Mouse (Mus musculus) megakaryocyte, embryonic 14.5 days (primary cell): ENCODE results near the gene Gins1. TPM values are rescaled to one million over a fixed set of nuclear protein-coding genes. Genes with fewer than 3 reads are reported as not detected.

Experiments
- H3K27me3 ChIP-seq: replicated peaks from 2 replicates; pipeline ENCODE3; 2012; ENCODE audit warnings: inconsistent platforms
- H3K36me3 ChIP-seq: replicated peaks from 2 replicates; pipeline ENCODE3; 2012; ENCODE audit warnings: low read length, inconsistent platforms, mixed read lengths
- H3K4me1 ChIP-seq: 2 replicates; pipeline ENCODE4 v1.6.1; 2012; ENCODE audit warnings: inconsistent platforms
- H3K4me3 ChIP-seq: replicated peaks from 2 replicates; pipeline ENCODE3; 2012; ENCODE audit warnings: moderate library complexity, mild to moderate bottlenecking, inconsistent platforms
- H3K9me3 ChIP-seq: 2 replicates; pipeline ENCODE4 v1.6.1; 2012; ENCODE audit warnings: inconsistent platforms
- FLI1 ChIP-seq: IDR thresholded peaks from 2 replicates; pipeline ENCODE4 v1.6.1; 2012; ENCODE audit warnings: low read length, inconsistent platforms, mixed read lengths
- GATA1 ChIP-seq: IDR thresholded peaks from 3 replicates; pipeline ENCODE4 v1.6.1; 2012; ENCODE audit warnings: mixed read lengths, low read length, inconsistent platforms, borderline replicate concordance
- polyA plus RNA-seq: library from polyadenylated mRNA; stranded (reverse); fragments of >175 nt; gene quantifications from 2 replicates; pipeline ENCODE4 v1.2.3, GENCODE M21; 2012; ENCODE audit warnings: low replicate concordance; ENCODE audit not compliant: insufficient read depth

Gins1 gene
- polyA plus RNA-seq, 1 experiment: 7.9 TPM

DNA sequence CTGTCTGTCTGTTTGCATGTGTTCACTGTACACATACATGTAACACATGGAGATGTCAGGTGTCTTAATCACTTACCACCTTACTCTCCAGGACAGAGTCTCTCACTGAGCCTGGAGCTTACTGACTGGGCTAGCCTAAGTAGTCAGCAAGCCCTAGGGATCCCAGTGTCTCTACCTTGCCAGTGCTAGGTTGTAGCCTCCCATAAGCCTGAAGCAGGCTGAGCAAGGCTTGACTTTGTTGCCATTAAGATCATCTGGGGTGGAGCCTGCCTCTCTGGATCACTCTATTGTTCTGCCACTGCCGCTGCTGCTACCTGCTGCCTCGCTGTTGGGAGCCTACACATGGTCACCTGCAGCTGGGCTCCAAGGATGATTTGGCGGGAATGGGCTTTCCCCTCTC, 67.5 kb downstream of the Gins1 start:
- Histone ChIP-seq H3K36me3 (peaks cover 87% of the 10 kb centered on the region), H3K4me1 (peaks cover 45% of the 10 kb centered on the region), H3K9me3 (no peaks in the 10 kb centered on the region), H3K4me3 (no peak overlapping the region), H3K27me3 (no peaks in the 10 kb centered on the region)
- no peak for TF ChIP-seq FLI1
- TF ChIP-seq GATA1: no peak

DNA sequence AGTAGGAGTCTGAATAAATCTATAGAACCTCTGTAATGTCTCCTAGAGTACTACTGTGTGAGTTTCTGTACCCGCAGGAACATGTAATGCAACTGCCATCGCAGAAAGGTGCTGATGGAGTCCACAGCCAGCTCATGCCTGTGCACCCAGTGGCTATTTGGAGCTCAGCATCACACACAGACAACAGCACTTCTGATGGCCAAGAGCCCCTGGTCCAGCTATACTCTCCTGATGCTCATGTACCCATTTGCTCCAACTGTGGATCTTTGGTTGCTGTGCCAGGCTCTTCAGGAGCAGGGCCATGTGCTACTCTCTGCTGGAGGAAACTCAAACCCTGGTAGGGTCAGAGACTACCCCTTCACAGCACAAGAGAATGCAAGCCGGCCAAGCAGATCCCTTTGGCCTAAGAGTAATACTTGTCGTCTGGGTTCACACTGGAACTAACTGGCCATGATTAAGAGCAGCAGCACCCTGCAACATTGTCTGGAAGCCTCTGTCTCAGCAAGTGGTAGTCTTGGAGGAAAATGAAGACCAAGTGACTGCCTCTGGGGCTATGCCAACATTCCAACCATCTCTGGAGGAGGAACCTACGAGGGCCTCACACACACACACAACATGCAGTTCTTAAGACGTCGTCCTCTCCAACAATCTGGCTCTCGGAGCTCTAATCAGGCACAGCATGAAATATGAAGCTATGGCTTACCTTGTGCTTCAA, 68.4 kb downstream of the Gins1 start:
- TF ChIP-seq GATA1 (no peak), FLI1 (no peak)
- H3K36me3 ChIP-seq: peaks cover 87% of the 10 kb centered on the region
- no peaks in the 10 kb centered on the region for H3K27me3 ChIP-seq
- H3K4me1 ChIP-seq: peaks cover 53% of the 10 kb centered on the region
- no peak overlapping the region for H3K4me3 ChIP-seq
- H3K9me3 ChIP-seq: no peaks in the 10 kb centered on the region

DNA sequence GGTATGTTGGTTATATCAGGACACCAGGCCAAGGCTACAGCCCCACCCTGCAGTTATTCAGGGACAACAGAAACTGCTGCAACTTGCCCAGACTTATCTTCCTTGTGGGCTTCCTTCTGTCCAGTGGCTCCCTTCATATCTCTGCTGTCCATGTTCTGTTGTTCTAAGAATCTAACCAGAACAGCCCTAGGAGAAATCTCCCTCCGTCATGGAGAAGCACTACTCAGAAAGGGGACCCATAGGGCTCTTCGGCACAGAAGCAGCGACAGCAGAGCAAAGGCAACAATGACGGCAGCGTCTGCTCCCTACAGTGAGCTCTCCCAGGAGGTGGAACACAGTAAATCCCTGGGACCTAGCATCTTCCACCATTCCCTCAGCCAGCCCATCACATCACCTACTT, 71.7 kb downstream of the Gins1 start:
- H3K27me3 ChIP-seq: no peaks in the 10 kb centered on the region
- no peaks in the 10 kb centered on the region for H3K9me3 ChIP-seq
- H3K4me1 ChIP-seq: peaks cover 85% of the 10 kb centered on the region
- TF ChIP-seq GATA1 (peak; percentile 86), FLI1 (no peak)
- peak overlapping the region; percentile 74 for H3K4me3 ChIP-seq
- H3K36me3 ChIP-seq: peaks cover 69% of the 10 kb centered on the region

DNA sequence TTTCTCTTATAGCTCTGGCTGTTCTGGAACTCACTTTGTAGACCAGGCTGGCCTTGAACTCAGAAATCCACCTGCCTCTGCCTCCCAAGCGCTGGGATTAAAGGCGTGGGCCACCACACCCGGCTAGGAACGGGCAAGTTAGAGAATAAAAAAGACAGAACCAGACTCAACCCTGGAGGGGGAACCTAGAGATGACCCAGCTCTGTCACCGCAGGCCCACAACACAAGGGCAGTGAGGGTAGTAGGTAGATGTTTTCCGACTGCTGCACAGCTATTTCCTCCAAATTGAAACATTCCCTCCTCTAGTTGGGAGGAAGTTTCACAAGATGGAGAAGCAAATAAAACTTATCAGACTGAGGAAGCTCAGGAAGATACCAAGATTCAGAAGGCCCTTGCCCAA, 72.5 kb downstream of the Gins1 start:
- TF ChIP-seq FLI1: no peak
- no peak for TF ChIP-seq GATA1
- Histone ChIP-seq H3K9me3 (no peaks in the 10 kb centered on the region), H3K4me3 (no peak overlapping the region), H3K27me3 (no peaks in the 10 kb centered on the region), H3K4me1 (peaks cover 86% of the 10 kb centered on the region), H3K36me3 (peaks cover 61% of the 10 kb centered on the region)

DNA sequence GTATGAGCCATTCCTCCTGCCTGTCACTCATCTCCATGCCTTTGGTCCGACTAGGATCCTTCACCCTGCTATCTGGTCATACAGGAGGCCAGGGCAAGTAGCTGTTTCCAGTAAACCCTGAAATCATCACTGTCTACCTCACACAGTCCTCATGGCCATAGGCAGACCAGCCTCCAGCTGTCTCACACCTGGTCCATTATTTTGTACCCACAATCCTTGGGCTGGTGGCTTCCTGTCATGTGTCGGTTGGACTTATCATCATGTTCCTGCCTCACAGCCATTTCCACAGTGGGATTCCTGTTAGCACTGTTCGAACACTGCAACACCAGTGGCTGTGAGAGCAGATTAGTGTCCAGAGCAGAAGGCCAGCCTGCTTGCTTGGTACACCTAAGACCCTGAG, 73.6 kb downstream of the Gins1 start:
- TF ChIP-seq FLI1 (no peak), GATA1 (no peak)
- peak overlapping the region; percentile 44 for H3K4me3 ChIP-seq
- H3K9me3 ChIP-seq: no peaks in the 10 kb centered on the region
- peaks cover 51% of the 10 kb centered on the region for H3K36me3 ChIP-seq
- peaks cover 89% of the 10 kb centered on the region for H3K4me1 ChIP-seq
- H3K27me3 ChIP-seq: no peaks in the 10 kb centered on the region

DNA sequence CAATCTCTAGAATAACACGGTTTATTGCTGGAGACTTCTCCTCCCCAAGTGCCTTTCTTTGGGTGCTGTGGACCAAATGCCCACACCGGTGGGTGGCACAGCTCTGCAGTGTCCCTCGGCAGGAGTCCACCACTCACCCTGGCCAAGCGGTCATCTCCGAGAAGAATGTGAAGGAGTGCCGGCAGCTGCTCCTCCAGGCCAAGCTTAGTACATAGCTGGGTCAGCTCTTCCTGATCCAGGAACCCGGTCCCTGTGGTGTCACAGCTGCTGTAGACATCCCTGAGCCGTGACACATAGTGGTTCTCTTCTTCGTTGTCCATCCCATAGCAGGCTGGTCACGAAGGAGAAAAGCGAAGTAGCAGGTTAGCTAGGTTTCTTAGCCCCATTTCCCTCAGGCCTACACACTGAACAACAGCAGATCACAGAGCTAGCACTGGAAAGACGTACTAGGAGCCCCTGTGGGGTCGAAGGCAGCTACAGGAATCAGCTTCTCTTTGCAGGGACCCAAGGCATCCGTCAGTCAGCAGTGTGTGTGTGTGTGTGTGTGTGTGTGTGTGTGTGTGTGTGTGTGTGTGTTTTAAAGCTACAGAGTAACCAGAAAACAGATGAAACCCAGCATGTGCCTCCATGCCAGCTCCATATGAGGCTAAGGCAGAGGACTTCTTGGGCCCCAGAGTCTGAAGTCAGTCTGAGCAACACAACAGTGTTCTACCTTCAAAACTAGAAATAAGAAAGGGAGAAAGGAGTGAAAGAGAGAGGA, 74.8 kb downstream of the Gins1 start:
- peaks cover 39% of the 10 kb centered on the region for H3K36me3 ChIP-seq
- no peaks in the 10 kb centered on the region for H3K27me3 ChIP-seq
- no peaks in the 10 kb centered on the region for H3K9me3 ChIP-seq
- no peak for TF ChIP-seq FLI1
- no peak for TF ChIP-seq GATA1
- H3K4me1 ChIP-seq: peaks cover 80% of the 10 kb centered on the region
- H3K4me3 ChIP-seq: no peak overlapping the region

Other genes starting within 250 kb of the Gins1 start
- gene Acss1, start 236.9 kb upstream of the Gins1 start, polyA plus RNA-seq: 2.8 and 13.4 TPM in 2 replicates
- gene Vsx1, start 216.0 kb upstream of the Gins1 start, polyA plus RNA-seq: not detected in 2 replicates
- gene Entpd6, start 156.4 kb upstream of the Gins1 start, polyA plus RNA-seq: 5.0 and 11.9 TPM in 2 replicates
- gene Pygb, start 118.7 kb upstream of the Gins1 start, polyA plus RNA-seq: 7.5 and 43.3 TPM in 2 replicates
- 41.0 and 139 TPM in 2 replicates for gene Abhd12, start 659 bp upstream of the Gins1 start, polyA plus RNA-seq
- 4.3 and 9.3 TPM in 2 replicates for gene Ninl, start 134.0 kb downstream of the Gins1 start, polyA plus RNA-seq
- 2.9 and 7.9 TPM in 2 replicates for gene Nanp, start 134.0 kb downstream of the Gins1 start, polyA plus RNA-seq
- not detected in 2 replicates for gene Gm14151, start 186.9 kb downstream of the Gins1 start, polyA plus RNA-seq
- gene Gm14147, start 192.8 kb downstream of the Gins1 start, polyA plus RNA-seq: not detected in 2 replicates